Mouse (Mus musculus): ENCODE results near the gene Pkdcc. TPM values are rescaled to one million over a fixed set of nuclear protein-coding genes. Genes with fewer than 3 reads are reported as not detected.

The Pkdcc gene
- polyA plus RNA-seq, 1 experiment from 2014 or later: 13.4 TPM

GRCm38 (mm10) chr17:83214161-83214592, 915 bp upstream of the Pkdcc start:
- peaks cover 51% of the 10 kb centered on the region for H3K4me1 ChIP-seq
- H3K36me3 ChIP-seq: no peaks in the 10 kb centered on the region
- peak overlapping the region; percentile 84 for H3K9ac ChIP-seq
- peak; percentile 9; the same call in 1 of the 2 replicates for ATAC-seq (ENCODE audit: borderline replicate concordance, extremely low read depth, low FRiP score, low TSS enrichment)
- H3K9me3 ChIP-seq: no peaks in the 10 kb centered on the region
- H3K27ac ChIP-seq: peak overlapping the region; percentile 64
- H3K27me3 ChIP-seq: no peaks in the 10 kb centered on the region
- peak overlapping the region; percentile 92 for H3K4me2 ChIP-seq
- WGBS: under 1% methylated on average over 16 of the region's 16 CpGs
- peak overlapping the region; percentile 94 for H3K4me3 ChIP-seq

GRCm38 (mm10) chr17:83215529-83216244, 595 bp downstream of the Pkdcc start:
- H3K9ac ChIP-seq: peak overlapping the region; percentile 93
- no peaks in the 10 kb centered on the region for H3K36me3 ChIP-seq
- H3K9me3 ChIP-seq: no peaks in the 10 kb centered on the region
- peak; percentile 17; the same call in 1 of the 2 replicates for ATAC-seq (ENCODE audit: borderline replicate concordance, extremely low read depth, low FRiP score, low TSS enrichment)
- peaks cover 60% of the 10 kb centered on the region for H3K4me1 ChIP-seq
- H3K27ac ChIP-seq: peak overlapping the region; percentile 84
- H3K4me2 ChIP-seq: peak overlapping the region; percentile 92
- H3K27me3 ChIP-seq: no peaks in the 10 kb centered on the region
- WGBS: under 1% methylated on average over 60 of the region's 80 CpGs
- H3K4me3 ChIP-seq: peak overlapping the region; percentile 94

DNA sequence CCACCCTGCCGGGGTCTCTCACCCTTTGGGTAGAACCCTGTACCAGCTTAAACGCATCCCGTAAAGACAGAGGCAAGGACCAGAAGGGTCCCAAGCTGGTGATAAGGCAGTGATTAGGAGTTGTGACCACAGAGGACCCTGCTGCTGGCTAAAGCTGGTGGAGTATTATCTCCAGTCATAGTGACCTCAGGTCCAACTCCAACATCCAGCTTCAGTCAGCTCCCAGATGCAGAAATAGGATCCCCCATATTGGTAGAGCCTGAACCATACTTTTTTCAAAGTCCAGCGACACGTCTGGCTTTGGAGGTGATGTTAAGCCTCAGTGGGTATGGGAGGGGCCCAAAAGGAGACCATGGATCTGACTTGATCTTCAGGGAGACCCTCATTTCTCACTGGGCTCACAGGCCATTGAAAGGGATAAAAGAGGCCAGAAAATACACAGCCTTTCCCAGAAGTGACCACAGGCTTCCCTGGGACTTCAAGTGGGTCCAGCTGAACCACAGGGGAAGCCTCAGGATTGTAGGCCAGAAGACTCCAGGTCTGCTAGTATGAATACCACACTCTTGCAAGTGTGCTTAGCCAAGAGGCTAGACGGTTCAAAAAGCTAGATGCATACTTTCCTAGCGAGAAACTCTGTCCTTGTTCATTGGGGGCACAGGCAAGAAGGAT, 1.3 kb downstream of the Pkdcc start:
- no peak for ATAC-seq (ENCODE audit: borderline replicate concordance, extremely low read depth, low FRiP score, low TSS enrichment)
- H3K9me3 ChIP-seq: no peaks in the 10 kb centered on the region
- H3K36me3 ChIP-seq: 0 out of 2 replicates have a peak, but pooled peaks cover 5% of the 10 kb centered on the region
- peak overlapping the region; percentile 94 for H3K4me3 ChIP-seq
- H3K4me2 ChIP-seq: peak overlapping the region; percentile 92
- peak overlapping the region; percentile 84; the same call in 1 of the 2 replicates for H3K27ac ChIP-seq
- peaks cover 60% of the 10 kb centered on the region for H3K4me1 ChIP-seq
- H3K9ac ChIP-seq: peak overlapping the region; percentile 93
- H3K27me3 ChIP-seq: no peaks in the 10 kb centered on the region
- 11% methylated on average over 7 of the region's 7 CpGs for WGBS

GRCm38 (mm10) chr17:83218189-83218588, 3.1 kb downstream of the Pkdcc start:
- peaks cover 20% of the 10 kb centered on the region; the same call in 1 of the 2 replicates for H3K36me3 ChIP-seq
- H3K9ac ChIP-seq: peak overlapping the region; percentile 93
- peak overlapping the region; percentile 94 for H3K4me3 ChIP-seq
- no peaks in the 10 kb centered on the region for H3K9me3 ChIP-seq
- H3K4me2 ChIP-seq: peak overlapping the region; percentile 92
- ATAC-seq (ENCODE audit: borderline replicate concordance, extremely low read depth, low FRiP score, low TSS enrichment): no peak
- no peak overlapping the region for H3K27ac ChIP-seq
- no peaks in the 10 kb centered on the region for H3K27me3 ChIP-seq
- WGBS: 20% methylated on average over 2 of the region's 2 CpGs
- H3K4me1 ChIP-seq: peaks cover 52% of the 10 kb centered on the region

DNA sequence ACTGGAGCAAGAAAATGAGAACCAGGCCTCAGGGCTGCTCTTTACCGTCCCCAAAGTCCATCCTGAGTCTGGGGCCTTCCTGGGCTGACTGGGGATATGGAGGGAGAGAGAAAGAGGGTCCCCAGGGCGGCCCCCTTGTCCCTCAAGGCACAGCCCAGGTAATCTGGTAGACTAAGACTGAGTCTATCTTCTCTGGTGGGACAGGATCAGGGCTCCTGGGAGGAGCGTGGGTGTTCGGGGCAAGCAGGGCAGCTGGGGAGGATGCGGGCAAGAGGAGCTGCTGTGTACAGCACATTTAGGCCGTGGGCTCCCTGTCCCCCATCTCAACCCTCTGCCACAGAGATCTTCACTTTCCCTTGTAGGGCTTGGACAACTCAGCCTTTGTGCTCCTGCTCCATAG, 3.6 kb downstream of the Pkdcc start:
- WGBS: 67% methylated on average over 6 of the region's 6 CpGs
- H3K9me3 ChIP-seq: no peaks in the 10 kb centered on the region
- H3K4me3 ChIP-seq: peak overlapping the region; percentile 6; the same call in 1 of the 2 replicates
- peaks cover 47% of the 10 kb centered on the region for H3K4me1 ChIP-seq
- ATAC-seq (ENCODE audit: borderline replicate concordance, extremely low read depth, low FRiP score, low TSS enrichment): no peak
- no peaks in the 10 kb centered on the region for H3K27me3 ChIP-seq
- H3K4me2 ChIP-seq: peak overlapping the region; percentile 92
- H3K27ac ChIP-seq: peak overlapping the region; percentile 31; the same call in 1 of the 2 replicates
- peaks cover 25% of the 10 kb centered on the region; the same call in 1 of the 2 replicates for H3K36me3 ChIP-seq
- peak overlapping the region; percentile 7; the same call in 1 of the 2 replicates for H3K9ac ChIP-seq

- no peak overlapping the region for H3K9ac ChIP-seq
- peak overlapping the region; percentile 92; the same call in 1 of the 2 replicates for H3K4me2 ChIP-seq
Observed at GRCm38 (mm10) chr17:83219351-83220287, 4.5 kb downstream of the Pkdcc start.

GRCm38 (mm10) chr17:83220954-83221538, 6.0 kb downstream of the Pkdcc start:
- Histone ChIP-seq H3K9me3 (no peaks in the 10 kb centered on the region), H3K27ac (no peak overlapping the region), H3K4me1 (peaks cover 36% of the 10 kb centered on the region), H3K9ac (no peak overlapping the region), H3K4me3 (no peak overlapping the region), H3K27me3 (no peaks in the 10 kb centered on the region), H3K36me3 (peaks cover 37% of the 10 kb centered on the region), H3K4me2 (no peak overlapping the region)
- whole genome bisulfite sequencing: 73% methylated on average over 18 of the region's 18 CpGs
- no peak for ATAC-seq (ENCODE audit: borderline replicate concordance, extremely low read depth, low FRiP score, low TSS enrichment)

More at GRCm38 (mm10) chr17:83219351-83220287, 4.5 kb downstream of the Pkdcc start:
- no peak overlapping the region for H3K4me3 ChIP-seq
- H3K27ac ChIP-seq: peak overlapping the region; percentile 31; the same call in 1 of the 2 replicates
- no peaks in the 10 kb centered on the region for H3K27me3 ChIP-seq
- ATAC-seq (ENCODE audit: borderline replicate concordance, extremely low read depth, low FRiP score, low TSS enrichment): no peak
- peaks cover 32% of the 10 kb centered on the region for H3K36me3 ChIP-seq
- H3K4me1 ChIP-seq: peaks cover 38% of the 10 kb centered on the region
- H3K9me3 ChIP-seq: no peaks in the 10 kb centered on the region
- WGBS: 52% methylated on average over 14 of the region's 14 CpGs

DNA sequence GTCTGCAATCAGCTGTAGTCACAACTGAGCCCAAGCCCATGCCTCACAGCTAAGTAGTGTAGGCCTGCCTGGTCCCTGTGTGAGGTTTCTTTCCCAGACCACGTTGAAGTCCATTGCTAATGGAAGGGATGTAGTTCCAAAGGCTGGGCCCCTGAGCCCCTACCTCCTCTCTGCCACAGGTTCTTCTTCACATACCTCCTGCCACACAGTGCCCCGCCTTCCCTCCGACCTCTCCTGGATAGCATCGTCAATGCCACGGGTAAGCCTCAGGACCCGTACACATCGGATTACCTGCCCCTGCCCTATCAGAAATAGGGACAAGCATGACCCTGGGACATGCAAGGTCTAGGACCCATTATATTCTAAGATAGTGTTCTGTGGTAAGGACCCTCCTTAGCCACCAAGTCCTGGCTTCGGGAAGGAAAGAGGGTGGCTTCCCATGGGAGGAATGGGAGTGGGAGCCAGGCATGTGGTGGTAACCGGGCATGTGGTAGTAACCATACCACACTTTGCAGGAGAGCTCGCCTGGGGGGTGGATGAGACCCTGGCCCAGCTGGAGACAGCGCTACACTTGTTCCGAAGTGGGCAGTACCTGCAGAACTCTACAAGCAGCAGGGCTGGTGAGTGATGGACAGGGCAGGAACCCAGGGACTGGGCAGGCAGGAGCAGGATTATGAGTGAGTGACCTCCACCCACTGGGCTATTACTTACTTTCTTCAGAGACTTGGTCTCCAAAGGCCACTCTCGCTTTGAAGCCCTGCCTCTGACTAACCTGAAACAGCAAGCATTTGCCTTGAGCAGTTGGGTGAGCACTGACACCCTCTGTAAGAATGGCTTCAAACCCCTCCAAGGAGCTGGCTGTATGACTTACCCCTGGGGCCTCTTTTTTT, 6.8 kb downstream of the Pkdcc start:
- Histone ChIP-seq H3K9ac (no peak overlapping the region), H3K36me3 (peaks cover 37% of the 10 kb centered on the region), H3K4me3 (no peak overlapping the region), H3K27ac (no peak overlapping the region), H3K4me1 (peaks cover 31% of the 10 kb centered on the region), H3K4me2 (no peak overlapping the region), H3K27me3 (no peaks in the 10 kb centered on the region), H3K9me3 (no peaks in the 10 kb centered on the region)
- 82% methylated on average over 13 of the region's 13 CpGs for WGBS
- no peak for ATAC-seq (ENCODE audit: borderline replicate concordance, extremely low read depth, low FRiP score, low TSS enrichment)

- H3K4me2 ChIP-seq: no peak overlapping the region
- no peak overlapping the region for H3K4me3 ChIP-seq
- H3K9me3 ChIP-seq: no peaks in the 10 kb centered on the region
- peaks cover 37% of the 10 kb centered on the region for H3K36me3 ChIP-seq
- no peak overlapping the region for H3K27ac ChIP-seq
- H3K4me1 ChIP-seq: peaks cover 24% of the 10 kb centered on the region
- H3K9ac ChIP-seq: no peak overlapping the region
- H3K27me3 ChIP-seq: no peaks in the 10 kb centered on the region
- WGBS: 35% methylated on average over 3 of the region's 3 CpGs
- no peak for ATAC-seq (ENCODE audit: borderline replicate concordance, extremely low read depth, low FRiP score, low TSS enrichment)
Observed at GRCm38 (mm10) chr17:83222705-83223104, 7.6 kb downstream of the Pkdcc start.

- no peak overlapping the region for H3K4me2 ChIP-seq
- H3K4me1 ChIP-seq: peaks cover 6% of the 10 kb centered on the region
- H3K9me3 ChIP-seq: no peaks in the 10 kb centered on the region
- WGBS: 71% methylated on average over 13 of the region's 13 CpGs
- peaks cover 37% of the 10 kb centered on the region for H3K36me3 ChIP-seq
- H3K9ac ChIP-seq: no peak overlapping the region
- H3K27me3 ChIP-seq: no peaks in the 10 kb centered on the region
- 0 out of 2 replicates have a peak, but pooled peaks have one; percentile 23 for ATAC-seq (ENCODE audit: borderline replicate concordance, extremely low read depth, low FRiP score, low TSS enrichment)
- no peak overlapping the region for H3K4me3 ChIP-seq
- H3K27ac ChIP-seq: no peak overlapping the region
Observed at GRCm38 (mm10) chr17:83224451-83224971, 9.4 kb downstream of the Pkdcc start.
